Mouse (Mus musculus) lung, embryonic 14.5 days (tissue): ENCODE measurements around the gene Bola1. TPM values are rescaled to one million over a fixed set of nuclear protein-coding genes. Genes with fewer than 3 reads are reported as not detected.

Experiments
- ATAC-seq: fragments of 200-750 bp; cut with Nextera tagmentation; 2 replicates; pipeline ENCODE4 v1.8.0; 2017; ENCODE audit warnings: mild to moderate bottlenecking, moderate TSS enrichment, moderate library complexity; ENCODE audit not compliant: insufficient read depth
- DNase-seq: peaks from one replicate; pipeline ENCODE4 v3.0.0-alpha.2; 2015
- H3K27ac ChIP-seq: fragments of 300-500 bp; sonication (generic); 2 replicates; pipeline ENCODE4 v1.5.1; 2014; ENCODE audit warnings: low read depth, mild to moderate bottlenecking, moderate library complexity
- H3K27me3 ChIP-seq: fragments of 300-500 bp; sonication (generic); 2 replicates; pipeline ENCODE4 v1.6.1; 2014; ENCODE audit warnings: low read length, control low read depth; ENCODE audit not compliant: insufficient read depth
- H3K36me3 ChIP-seq: fragments of 300-500 bp; sonication (generic); 2 replicates; pipeline ENCODE4 v1.6.1; 2014; ENCODE audit warnings: control low read depth; ENCODE audit not compliant: insufficient read depth
- H3K4me1 ChIP-seq: fragments of 300-500 bp; sonication (generic); 2 replicates; pipeline ENCODE4 v1.6.1; 2014; ENCODE audit warnings: antibody characterized with exemption, control low read depth; ENCODE audit not compliant: insufficient read depth
- H3K4me2 ChIP-seq: fragments of 300-500 bp; sonication (generic); 2 replicates; pipeline ENCODE4 v1.6.1; 2014; ENCODE audit warnings: mild to moderate bottlenecking
- H3K4me3 ChIP-seq: fragments of 300-500 bp; sonication (generic); 2 replicates; pipeline ENCODE4 v1.5.1; 2014; ENCODE audit warnings: low read depth, low read length
- H3K9ac ChIP-seq: fragments of 300-500 bp; sonication (generic); 2 replicates; pipeline ENCODE4 v1.6.1; 2014
- H3K9me3 ChIP-seq: fragments of 300-500 bp; sonication (generic); 2 replicates; pipeline ENCODE4 v1.6.1; 2016; ENCODE audit warnings: low read depth, low read length, control low read depth
- CTCF ChIP-seq: IDR thresholded peaks from 2 replicates; pipeline ENCODE4 v1.5.1; 2016; ENCODE audit warnings: antibody characterized with exemption, low read depth
- WGBS: fragments of 180-500 bp; shearing (Covaris S2); extraction: QIAGEN DNeasy Blood & Tissue Kit; methylation state at CpG from one replicate; pipeline ENCODE4 v1.1.7; 2014; 5-methylcytosine and 5-hydroxymethylcytosine counted together
- polyA plus RNA-seq: library from polyadenylated mRNA; unstranded; fragments of >200 nt; fragmentation: Nextera tagmentation; extraction: Ambion mirVana; gene quantifications from 2 replicates; pipeline ENCODE4 v1.2.1, GENCODE M21; 2014

Bola1 gene
- polyA plus RNA-seq, 1 experiment from 2014 or later = 57.6 TPM

GRCm38 (mm10) chr3:96170276-96170675 is 49.2 kb downstream of the Bola1 start:
- 85% methylated on average over 4 of the region's 4 CpGs for WGBS
- no peak overlapping the region for H3K4me3 ChIP-seq

GRCm38 (mm10) chr3:96168466-96169158 is 50.9 kb downstream of the Bola1 start:
- TF ChIP-seq CTCF = no peak
- Histone ChIP-seq H3K4me3 (no peak overlapping the region), H3K9me3 (no peaks in the 10 kb centered on the region), H3K36me3 (peaks cover 6% of the 10 kb centered on the region; the same call in 1 of the 2 replicates), H3K27ac (no peak overlapping the region; the same call in 1 of the 2 replicates), H3K27me3 (no peaks in the 10 kb centered on the region), H3K4me2 (no peak overlapping the region), H3K9ac (no peak overlapping the region), H3K4me1 (peaks cover 12% of the 10 kb centered on the region)
- no peak for ATAC-seq
- 47% methylated on average over 12 of the region's 12 CpGs for WGBS
- no peak for DNase-seq

More at GRCm38 (mm10) chr3:96170276-96170675, 49.2 kb downstream of the Bola1 start:
- TF ChIP-seq CTCF = no peak
- Histone ChIP-seq H3K9ac (no peak overlapping the region; the same call in 1 of the 2 replicates), H3K9me3 (no peaks in the 10 kb centered on the region), H3K4me1 (peaks cover 12% of the 10 kb centered on the region), H3K36me3 (peaks cover 21% of the 10 kb centered on the region), H3K27me3 (no peaks in the 10 kb centered on the region), H3K4me2 (peak overlapping the region; percentile 3; the same call in 1 of the 2 replicates), H3K27ac (no peak overlapping the region)
- DNase-seq = no peak
- no peak for ATAC-seq

- Histone ChIP-seq H3K9me3 (no peaks in the 10 kb centered on the region), H3K9ac (no peak overlapping the region), H3K4me2 (peak overlapping the region; percentile 92), H3K36me3 (no peaks in the 10 kb centered on the region; the same call in 1 of the 2 replicates), H3K4me3 (no peak overlapping the region), H3K27me3 (no peaks in the 10 kb centered on the region), H3K27ac (no peak overlapping the region), H3K4me1 (peaks cover 10% of the 10 kb centered on the region)
- ATAC-seq (no peak), DNase-seq (no peak)
- WGBS = 84% methylated on average over 6 of the region's 6 CpGs
- no peak for TF ChIP-seq CTCF
Observed at GRCm38 (mm10) chr3:96163040-96163439, 56.5 kb downstream of the Bola1 start.

GRCm38 (mm10) chr3:96161869-96162840 is 57.4 kb downstream of the Bola1 start, which contains the start of gene Mtmr11:
TSS of gene Mtmr11 (plus strand) at chr3:96162004.
- no peak for TF ChIP-seq CTCF
- ATAC-seq (peak; percentile 52), DNase-seq (peak; percentile 75)

GRCm38 (mm10) chr3:96160803-96161516 is 58.5 kb downstream of the Bola1 start:
- Histone ChIP-seq H3K27ac (peak overlapping the region; percentile 5), H3K27me3 (no peaks in the 10 kb centered on the region), H3K9me3 (no peaks in the 10 kb centered on the region), H3K4me1 (peaks cover 10% of the 10 kb centered on the region), H3K36me3 (peaks cover 5% of the 10 kb centered on the region), H3K9ac (peak overlapping the region; percentile 62), H3K4me2 (peak overlapping the region; percentile 92), H3K4me3 (peak overlapping the region; percentile 47)
- 3% methylated on average over 12 of the region's 12 CpGs for WGBS
- TF ChIP-seq CTCF = no peak
- ATAC-seq (peak; percentile 53), DNase-seq (peak; percentile 70)

More at GRCm38 (mm10) chr3:96161869-96162840, 57.4 kb downstream of the Bola1 start, which contains the start of gene Mtmr11:
- Histone ChIP-seq H3K36me3 (no peaks in the 10 kb centered on the region; the same call in 1 of the 2 replicates), H3K9ac (peak within 1 kb of the TSS; percentile 62), H3K4me3 (peak within 1 kb of the TSS; percentile 47), H3K4me1 (peaks cover 10% of the 10 kb centered on the region), H3K4me2 (peak within 1 kb of the TSS; percentile 92), H3K27me3 (no peaks in the 10 kb centered on the region), H3K9me3 (no peaks in the 10 kb centered on the region), H3K27ac (peak within 1 kb of the TSS; percentile 56)
- WGBS = 8% methylated on average over 15 of the region's 16 CpGs

- Histone ChIP-seq H3K9me3 (no peaks in the 10 kb centered on the region), H3K36me3 (peaks cover 11% of the 10 kb centered on the region), H3K4me1 (peaks cover 10% of the 10 kb centered on the region), H3K27ac (peak overlapping the region; percentile 5), H3K9ac (peak overlapping the region; percentile 27; the same call in 1 of the 2 replicates), H3K4me2 (peak overlapping the region; percentile 92), H3K27me3 (no peaks in the 10 kb centered on the region), H3K4me3 (no peak overlapping the region)
- TF ChIP-seq CTCF = no peak
- ATAC-seq (peak; percentile 32; the same call in 1 of the 2 replicates), DNase-seq (peak; percentile 64)
- 37% methylated on average over 4 of the region's 4 CpGs for WGBS
Observed at GRCm38 (mm10) chr3:96160222-96160802, 59.2 kb downstream of the Bola1 start.
